Mouse (Mus musculus) intestine, embryonic 16.5 days (tissue): ENCODE measurements around the gene Rhot1. TPM values are rescaled to one million over a fixed set of nuclear protein-coding genes. Genes with fewer than 3 reads are reported as not detected.
A peak's percentile ranks its signal among the peaks of the same experiment; 100 is the strongest.
"Not testable (repeated sequence)": the region's sequence is repeated elsewhere in the genome, so short reads cannot be mapped to it uniquely, and the experiment has no call there.

Experiments
- ATAC-seq: fragments of 200-750 bp; cut with Nextera tagmentation; 2 replicates; pipeline ENCODE4 v1.8.0; 2017; ENCODE audit warnings: moderate TSS enrichment, moderate library complexity
- H3K27ac ChIP-seq: fragments of 300-500 bp; sonication (generic); 2 replicates; pipeline ENCODE4 v1.5.1; 2014; ENCODE audit warnings: mild to moderate bottlenecking, low read length
- H3K27me3 ChIP-seq: fragments of 300-500 bp; sonication (generic); replicated peaks from 2 replicates; pipeline ENCODE4 v1.6.1; 2014; ENCODE audit warnings: low read length, control low read depth, mixed read lengths; ENCODE audit not compliant: control insufficient read depth, insufficient read depth
- H3K36me3 ChIP-seq: fragments of 300-500 bp; sonication (generic); 2 replicates; pipeline ENCODE4 v1.6.1; 2014; ENCODE audit warnings: low read length, control low read depth; ENCODE audit not compliant: control insufficient read depth, insufficient read depth
- H3K4me1 ChIP-seq: fragments of 300-500 bp; sonication (generic); 2 replicates; pipeline ENCODE4 v1.6.1; 2014; ENCODE audit warnings: low read length, control low read depth, mixed read lengths; ENCODE audit not compliant: control insufficient read depth, insufficient read depth
- H3K4me2 ChIP-seq: fragments of 300-500 bp; sonication (generic); 2 replicates; pipeline ENCODE4 v1.6.1; 2014; ENCODE audit warnings: low read depth, low read length, control low read depth
- H3K4me3 ChIP-seq: fragments of 300-500 bp; sonication (generic); 2 replicates; pipeline ENCODE4 v1.5.1; 2014; ENCODE audit warnings: mild to moderate bottlenecking, low read length
- H3K9ac ChIP-seq: fragments of 300-500 bp; sonication (generic); 2 replicates; pipeline ENCODE4 v1.6.1; 2014; ENCODE audit warnings: low read depth, low read length
- H3K9me3 ChIP-seq: fragments of 300-500 bp; sonication (generic); 2 replicates; pipeline ENCODE4 v1.6.1; 2016; ENCODE audit warnings: low read length, control low read depth; ENCODE audit not compliant: control insufficient read depth
- WGBS: fragments of 180-500 bp; shearing (Covaris S2); extraction: QIAGEN DNeasy Blood & Tissue Kit; methylation state at CpG from one replicate; pipeline ENCODE4 v1.1.7; 2014; 5-methylcytosine and 5-hydroxymethylcytosine counted together
- polyA plus RNA-seq: library from polyadenylated mRNA; unstranded; fragments of >200 nt; fragmentation: Nextera tagmentation; extraction: Ambion mirVana; gene quantifications from 2 replicates; pipeline ENCODE4 v1.2.1, GENCODE M21; 2015

The Rhot1 gene
- polyA plus RNA-seq, 1 experiment from 2014 or later: 38.0 TPM

GRCm38 (mm10) chr11:80210321-80210720 lies 1.5 kb downstream of the Rhot1 start:
- Histone ChIP-seq H3K9ac (peak overlapping the region; percentile 55), H3K9me3 (no peaks in the 10 kb centered on the region), H3K4me2 (peak overlapping the region; percentile 51), H3K36me3 (no peaks in the 10 kb centered on the region), H3K27ac (no peak overlapping the region), H3K4me1 (peaks cover 7% of the 10 kb centered on the region), H3K4me3 (peak overlapping the region; percentile 94), H3K27me3 (no peaks in the 10 kb centered on the region)
- WGBS: 39% methylated on average over 6 of the region's 6 CpGs
- no peak for ATAC-seq

GRCm38 (mm10) chr11:80212282-80212681 lies 3.5 kb downstream of the Rhot1 start:
- H3K27me3 ChIP-seq: no peaks in the 10 kb centered on the region
- H3K36me3 ChIP-seq: no peaks in the 10 kb centered on the region
- H3K4me2 ChIP-seq: no peak overlapping the region
- H3K4me1 ChIP-seq: peaks cover 7% of the 10 kb centered on the region
- no peaks in the 10 kb centered on the region for H3K9me3 ChIP-seq
- no peak overlapping the region for H3K9ac ChIP-seq
- no peak overlapping the region for H3K27ac ChIP-seq
- WGBS: 86% methylated on average over 2 of the region's 2 CpGs
- ATAC-seq: no peak
- no peak overlapping the region for H3K4me3 ChIP-seq

GRCm38 (mm10) chr11:80215291-80215690 lies 6.5 kb downstream of the Rhot1 start:
- WGBS: 90% methylated on average over 3 of the region's 3 CpGs
- no peak overlapping the region for H3K4me3 ChIP-seq
- peaks cover 2% of the 10 kb centered on the region for H3K4me1 ChIP-seq
- ATAC-seq: no peak
- H3K27me3 ChIP-seq: no peaks in the 10 kb centered on the region
- H3K4me2 ChIP-seq: no peak overlapping the region
- H3K36me3 ChIP-seq: no peaks in the 10 kb centered on the region
- H3K27ac ChIP-seq: no peak overlapping the region
- no peaks in the 10 kb centered on the region for H3K9me3 ChIP-seq
- H3K9ac ChIP-seq: no peak overlapping the region

- Histone ChIP-seq H3K36me3 (no peaks in the 10 kb centered on the region), H3K27me3 (no peaks in the 10 kb centered on the region), H3K4me1 (no peaks in the 10 kb centered on the region), H3K4me2 (no peak overlapping the region), H3K9me3 (no peaks in the 10 kb centered on the region), H3K27ac (no peak overlapping the region), H3K9ac (no peak overlapping the region), H3K4me3 (no peak overlapping the region)
- ATAC-seq: no peak
- 85% methylated on average over 11 of the region's 11 CpGs for WGBS
Observed at GRCm38 (mm10) chr11:80218657-80219293, 10.0 kb downstream of the Rhot1 start.

- not testable (repeated sequence) for H3K36me3 ChIP-seq, H3K9me3 ChIP-seq, ATAC-seq, H3K4me2 ChIP-seq, H3K4me1 ChIP-seq, H3K27ac ChIP-seq, H3K27me3 ChIP-seq, H3K4me3 ChIP-seq, H3K9ac ChIP-seq
- 86% methylated on average over 2 of the region's 5 CpGs for WGBS
Observed at GRCm38 (mm10) chr11:80230066-80230465, 21.2 kb downstream of the Rhot1 start.

GRCm38 (mm10) chr11:80237278-80237677 lies 28.5 kb downstream of the Rhot1 start:
- no peak for ATAC-seq
- Histone ChIP-seq H3K4me2 (no peak overlapping the region), H3K36me3 (peaks cover 3% of the 10 kb centered on the region), H3K9ac (no peak overlapping the region), H3K27ac (no peak overlapping the region), H3K9me3 (no peaks in the 10 kb centered on the region), H3K4me1 (no peaks in the 10 kb centered on the region), H3K27me3 (no peaks in the 10 kb centered on the region), H3K4me3 (no peak overlapping the region)
- WGBS: 82% methylated on average over 3 of the region's 3 CpGs

GRCm38 (mm10) chr11:80238306-80238705 lies 29.5 kb downstream of the Rhot1 start:
- Histone ChIP-seq H3K4me2 (no peak overlapping the region), H3K36me3 (peaks cover 3% of the 10 kb centered on the region), H3K27ac (no peak overlapping the region), H3K27me3 (no peaks in the 10 kb centered on the region), H3K4me3 (no peak overlapping the region), H3K9me3 (no peaks in the 10 kb centered on the region), H3K9ac (no peak overlapping the region), H3K4me1 (no peaks in the 10 kb centered on the region)
- WGBS: 88% methylated on average over 4 of the region's 4 CpGs
- ATAC-seq: no peak

- no peaks in the 10 kb centered on the region for H3K4me1 ChIP-seq
- no peaks in the 10 kb centered on the region for H3K27me3 ChIP-seq
- no peak overlapping the region for H3K27ac ChIP-seq
- no peak overlapping the region for H3K4me2 ChIP-seq
- H3K4me3 ChIP-seq: no peak overlapping the region
- H3K9me3 ChIP-seq: no peaks in the 10 kb centered on the region
- ATAC-seq: no peak
- no peak overlapping the region for H3K9ac ChIP-seq
- peaks cover 9% of the 10 kb centered on the region; the same call in 1 of the 2 replicates for H3K36me3 ChIP-seq
Observed at GRCm38 (mm10) chr11:80247026-80247425, 38.2 kb downstream of the Rhot1 start.

- WGBS: 88% methylated on average over 3 of the region's 3 CpGs
- H3K27me3 ChIP-seq: no peaks in the 10 kb centered on the region
- no peak for ATAC-seq
- H3K4me3 ChIP-seq: no peak overlapping the region
- H3K4me2 ChIP-seq: no peak overlapping the region
- H3K9ac ChIP-seq: no peak overlapping the region
- no peaks in the 10 kb centered on the region for H3K9me3 ChIP-seq
- no peak overlapping the region for H3K27ac ChIP-seq
- H3K4me1 ChIP-seq: no peaks in the 10 kb centered on the region
- peaks cover 9% of the 10 kb centered on the region; the same call in 1 of the 2 replicates for H3K36me3 ChIP-seq
Observed at GRCm38 (mm10) chr11:80248531-80248930, 39.7 kb downstream of the Rhot1 start.

GRCm38 (mm10) chr11:80264137-80264536 lies 55.3 kb downstream of the Rhot1 start:
- WGBS: 93% methylated on average over 8 of the region's 8 CpGs

More at GRCm38 (mm10) chr11:80264137-80264536, 55.3 kb downstream of the Rhot1 start:
- no peak overlapping the region for H3K9ac ChIP-seq
- no peak overlapping the region for H3K4me3 ChIP-seq
- H3K36me3 ChIP-seq: peaks cover 6% of the 10 kb centered on the region; the same call in 1 of the 2 replicates
- no peak overlapping the region for H3K4me2 ChIP-seq
- H3K27me3 ChIP-seq: no peaks in the 10 kb centered on the region
- no peaks in the 10 kb centered on the region for H3K4me1 ChIP-seq
- no peak for ATAC-seq
- H3K27ac ChIP-seq: no peak overlapping the region
- no peaks in the 10 kb centered on the region for H3K9me3 ChIP-seq
